Comparison of ENCODE assay signal across 19 mouse cellular contexts in the genomic region with DNA sequence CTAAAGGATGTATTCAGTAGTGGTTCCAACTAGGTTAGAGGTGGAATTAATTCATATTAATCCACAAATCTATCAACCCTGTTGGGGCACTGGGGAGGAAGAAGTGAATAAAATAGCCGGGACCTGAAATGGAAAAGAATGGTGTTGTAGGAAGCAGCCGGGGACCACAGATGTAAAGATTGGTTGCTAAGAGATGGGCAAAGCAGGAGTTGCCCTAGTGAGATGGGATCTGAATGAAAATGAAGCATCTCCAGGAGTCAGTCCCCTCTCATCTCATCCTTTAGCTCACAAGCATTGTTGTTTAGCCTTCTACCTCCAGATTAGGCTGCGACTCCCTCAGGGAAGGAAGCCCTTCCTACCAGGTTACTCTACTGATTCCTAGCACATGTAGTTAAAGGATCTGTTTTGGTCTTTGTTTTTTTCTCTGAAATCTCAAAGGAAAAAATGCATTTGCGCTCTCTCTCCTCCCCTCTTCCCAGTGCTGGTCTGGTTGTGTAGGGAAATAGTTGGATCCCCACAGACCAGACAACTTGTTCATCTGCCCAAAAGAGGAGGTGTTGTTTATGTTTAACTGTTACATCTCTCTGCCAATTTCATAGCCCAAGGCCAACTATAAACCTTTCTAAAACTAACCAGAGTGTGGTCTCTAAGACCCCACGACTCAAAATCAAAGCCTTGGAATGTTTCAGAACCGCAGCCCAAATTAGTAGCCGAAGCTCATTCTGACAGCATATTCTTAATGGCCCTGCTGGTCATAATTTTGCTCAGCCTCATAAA. TPM values are rescaled to one million over a fixed set of nuclear protein-coding genes. Genes with fewer than 3 reads are reported as not detected.
DNase-seq lines count a peak whose midpoint lies in the region; ATAC-seq lines count a peak whose summit lies in the region.
"Had no signal": no experiment of that assay in that cellular context is flagged by ENCODE, and none has a peak within 500 bp of the region (broad histone marks: within the 10 kb centered on the region; RNA-seq: fewer than 3 reads in every experiment).

No protein-coding gene starts in this region.

- no peak overlapping the region for H3K9ac ChIP-seq in hindbrain, embryonic 12.5 days
- H3K9ac ChIP-seq in hindbrain, embryonic 16.5 days (ENCODE audit: low read depth, low read length), result no peak overlapping the region
- no peak overlapping the region for H3K9ac ChIP-seq in lung, embryonic 15.5 days
- H3K9ac ChIP-seq in neural tube, embryonic 12.5 days, result no peak overlapping the region
- H3K9ac ChIP-seq in limb, embryonic 11.5 days (ENCODE audit: low read length), result no peak overlapping the region
- H3K9ac ChIP-seq: embryonic facial prominence, embryonic 12.5 days; forebrain, embryonic 15.5 days; heart, embryonic 12.5 days had no signal

- peak; percentile 61 for ATAC-seq in hindbrain, embryonic 12.5 days (ENCODE audit: low FRiP score)
- no peak for ATAC-seq in hindbrain, embryonic 16.5 days
- peak; percentile 59; the same call in 1 of the 2 replicates for ATAC-seq in lung, embryonic 15.5 days (ENCODE audit: borderline replicate concordance, extremely low read depth, low FRiP score, low TSS enrichment)
- ATAC-seq in neural tube, embryonic 12.5 days (ENCODE audit: low FRiP score, low read depth), result no peak
- no peak for ATAC-seq in limb, embryonic 11.5 days (ENCODE audit: insufficient number of reproducible peaks, low FRiP score, low TSS enrichment, low read depth)
- ATAC-seq: forebrain, embryonic 15.5 days had no signal

- H3K36me3 ChIP-seq in hindbrain, embryonic 12.5 days, result no peaks in the 10 kb centered on the region
- no peaks in the 10 kb centered on the region for H3K36me3 ChIP-seq in hindbrain, embryonic 16.5 days (ENCODE audit: control insufficient read depth, insufficient read depth, low read length)
- no peaks in the 10 kb centered on the region for H3K36me3 ChIP-seq in lung, embryonic 15.5 days
- no peaks in the 10 kb centered on the region for H3K36me3 ChIP-seq in neural tube, embryonic 12.5 days
- no peaks in the 10 kb centered on the region for H3K36me3 ChIP-seq in limb, embryonic 11.5 days (ENCODE audit: control insufficient read depth, insufficient read depth, low read length)
- H3K36me3 ChIP-seq: embryonic facial prominence, embryonic 12.5 days; forebrain, embryonic 15.5 days; heart, embryonic 12.5 days had no signal

- intact Hi-C loops in heart, postnatal 25 days (cut with DNase I), result no loop called here

- peak overlapping the region; percentile 26; the same call in 1 of the 2 replicates for H3K4me2 ChIP-seq in hindbrain, embryonic 12.5 days (replicated peaks)
- no peak overlapping the region for H3K4me2 ChIP-seq in hindbrain, embryonic 16.5 days (ENCODE audit: low read length)
- no peak overlapping the region for H3K4me2 ChIP-seq in lung, embryonic 15.5 days
- H3K4me2 ChIP-seq in neural tube, embryonic 12.5 days (replicated peaks), result peak overlapping the region; percentile 25
- H3K4me2 ChIP-seq in limb, embryonic 11.5 days (ENCODE audit: low read depth, severe bottlenecking), result no peak overlapping the region
- H3K4me2 ChIP-seq: embryonic facial prominence, embryonic 12.5 days; forebrain, embryonic 15.5 days; heart, embryonic 12.5 days had no signal

- H3K4me3 ChIP-seq in hindbrain, embryonic 12.5 days, result no peak overlapping the region
- H3K4me3 ChIP-seq in hindbrain, embryonic 16.5 days (ENCODE audit: low read length), result no peak overlapping the region
- no peak overlapping the region for H3K4me3 ChIP-seq in lung, embryonic 15.5 days
- no peak overlapping the region for H3K4me3 ChIP-seq in neural tube, embryonic 12.5 days
- no peak overlapping the region for H3K4me3 ChIP-seq in limb, embryonic 11.5 days (ENCODE audit: low read depth, low read length)
- H3K4me3 ChIP-seq: embryonic facial prominence, embryonic 12.5 days; forebrain, embryonic 15.5 days; heart, adult 2 months; heart, embryonic 12.5 days had no signal

- 33% methylated on average over 7 of the region's 7 CpGs for WGBS in hindbrain, embryonic 12.5 days
- WGBS in hindbrain, embryonic 16.5 days, result 20% methylated on average over 7 of the region's 7 CpGs
- WGBS in lung, embryonic 15.5 days, result 55% methylated on average over 7 of the region's 7 CpGs
- 31% methylated on average over 7 of the region's 7 CpGs for WGBS in neural tube, embryonic 12.5 days
- WGBS in limb, embryonic 11.5 days, result 44% methylated on average over 7 of the region's 7 CpGs

- no peaks in the 10 kb centered on the region for H3K27me3 ChIP-seq in hindbrain, embryonic 12.5 days
- H3K27me3 ChIP-seq in hindbrain, embryonic 16.5 days (replicated peaks; ENCODE audit: control insufficient read depth, insufficient read depth, low read length), result no peaks in the 10 kb centered on the region
- no peaks in the 10 kb centered on the region; the same call in 1 of the 2 replicates for H3K27me3 ChIP-seq in lung, embryonic 15.5 days
- H3K27me3 ChIP-seq in neural tube, embryonic 12.5 days (replicated peaks), result no peaks in the 10 kb centered on the region
- H3K27me3 ChIP-seq in limb, embryonic 11.5 days (ENCODE audit: control insufficient read depth, insufficient read depth, low read length), result no peaks in the 10 kb centered on the region
- H3K27me3 ChIP-seq: forebrain, embryonic 15.5 days had no signal

- H3K27ac ChIP-seq in hindbrain, embryonic 12.5 days, result no peak overlapping the region; the same call in 1 of the 2 replicates
- no peak overlapping the region for H3K27ac ChIP-seq in hindbrain, embryonic 16.5 days (ENCODE audit: low read depth, low read length)
- no peak overlapping the region for H3K27ac ChIP-seq in lung, embryonic 15.5 days
- H3K27ac ChIP-seq in neural tube, embryonic 12.5 days, result no peak overlapping the region
- H3K27ac ChIP-seq in limb, embryonic 11.5 days (replicated peaks; ENCODE audit: low read depth, low read length), result no peak overlapping the region
- H3K27ac ChIP-seq: embryonic facial prominence, embryonic 12.5 days; forebrain, embryonic 15.5 days; heart, adult 2 months had no signal

- DNase-seq in lung, postnatal 36 days, result no peak
- no peak for DNase-seq in neural tube, embryonic 10.5 days (ENCODE audit: extremely low spot score, low spot score)
- peak; percentile 16 for DNase-seq in limb, embryonic 11.5 days (ENCODE audit: low spot score)
- DNase-seq in heart, postnatal 25 days (ENCODE audit: low spot score), result no peak
- DNase-seq: adrenal gland, postnatal 10 days; cerebellum, adult 11 months; cerebellum, adult 8-10 months; cerebellum, postnatal 14 days; gastrocnemius, postnatal 10 days; heart, adult 2 months; heart, postnatal 36 days had no signal

- no peaks in the 10 kb centered on the region for H3K9me3 ChIP-seq in hindbrain, embryonic 12.5 days (replicated peaks)
- no peaks in the 10 kb centered on the region for H3K9me3 ChIP-seq in hindbrain, embryonic 16.5 days (ENCODE audit: control insufficient read depth, low read length)
- no peaks in the 10 kb centered on the region for H3K9me3 ChIP-seq in lung, embryonic 15.5 days
- H3K9me3 ChIP-seq in neural tube, embryonic 12.5 days, result no peaks in the 10 kb centered on the region
- H3K9me3 ChIP-seq in limb, embryonic 11.5 days (ENCODE audit: control insufficient read depth, low read length), result no peaks in the 10 kb centered on the region
- H3K9me3 ChIP-seq: embryonic facial prominence, embryonic 12.5 days; forebrain, embryonic 15.5 days; heart, embryonic 12.5 days had no signal

- peaks cover 22% of the 10 kb centered on the region for H3K4me1 ChIP-seq in hindbrain, embryonic 12.5 days
- H3K4me1 ChIP-seq in hindbrain, embryonic 16.5 days (ENCODE audit: control insufficient read depth, insufficient read depth, low read depth, low read length), result peaks cover 13% of the 10 kb centered on the region
- H3K4me1 ChIP-seq in lung, embryonic 15.5 days, result 0 out of 2 replicates have a peak, but pooled peaks cover 9% of the 10 kb centered on the region
- peaks cover 21% of the 10 kb centered on the region for H3K4me1 ChIP-seq in neural tube, embryonic 12.5 days
- peaks cover 5% of the 10 kb centered on the region for H3K4me1 ChIP-seq in limb, embryonic 11.5 days (ENCODE audit: control insufficient read depth, insufficient read depth, low read length)

RNA-seq across cellular contexts. Expression of gene Dchs2, which starts 16.1 kb away (rescaled TPM):
- polyA plus RNA-seq in hindbrain, embryonic 12.5 days (2016; fragmentation: Nextera tagmentation; extraction: Ambion mirVana), result 1.1 and 1.3 TPM in 2 replicates
- 0.89 and 0.92 TPM in 2 replicates for polyA plus RNA-seq in hindbrain, embryonic 16.5 days (2015; fragmentation: Nextera tagmentation; extraction: Ambion mirVana)
- polyA plus RNA-seq in lung, embryonic 15.5 days (2015; fragmentation: Nextera tagmentation; extraction: Ambion mirVana), result 0.13 and 0.14 TPM in 2 replicates
- 1.00 and 1.1 TPM in 2 replicates for polyA plus RNA-seq in neural tube, embryonic 12.5 days (2016; fragmentation: Nextera tagmentation; extraction: Ambion mirVana)
- polyA plus RNA-seq in limb, embryonic 11.5 days (2014; fragmentation: Nextera tagmentation; extraction: Ambion mirVana), result 0.17 and 0.31 TPM in 2 replicates
- total RNA-seq in heart, postnatal 25 days (2021), result under 1 TPM; 0.64 to 0.70 TPM
- polyA plus RNA-seq: forebrain, embryonic 11.5 days had no signal

RNA-seq across cellular contexts. Expression of gene Plrg1, which starts 56.4 kb away (rescaled TPM):
- 105 and 106 TPM in 2 replicates for polyA plus RNA-seq in hindbrain, embryonic 12.5 days (2016; fragmentation: Nextera tagmentation; extraction: Ambion mirVana)
- 95.2 and 95.7 TPM in 2 replicates for polyA plus RNA-seq in hindbrain, embryonic 16.5 days (2015; fragmentation: Nextera tagmentation; extraction: Ambion mirVana)
- polyA plus RNA-seq in lung, embryonic 15.5 days (2015; fragmentation: Nextera tagmentation; extraction: Ambion mirVana), result 108 and 110 TPM in 2 replicates
- 113 and 118 TPM in 2 replicates for polyA plus RNA-seq in neural tube, embryonic 12.5 days (2016; fragmentation: Nextera tagmentation; extraction: Ambion mirVana)
- 140 TPM in 2 replicates for polyA plus RNA-seq in limb, embryonic 11.5 days (2014; fragmentation: Nextera tagmentation; extraction: Ambion mirVana)
- 10 to 100 TPM; 25.5 to 27.9 TPM for total RNA-seq in heart, postnatal 25 days (2021)

Comparison
In these comparisons a context has a peak if more than half of its experiments do, and no peak if none do; other contexts are left out.
1. ATAC-seq: peak in hindbrain, embryonic 12.5 days (single experiment) and lung, embryonic 15.5 days (single experiment); none in hindbrain, embryonic 16.5 days (single experiment), neural tube, embryonic 12.5 days (single experiment) and limb, embryonic 11.5 days (single experiment).
2. H3K4me2 ChIP-seq: peak in hindbrain, embryonic 12.5 days (single experiment) and neural tube, embryonic 12.5 days (single experiment); none in hindbrain, embryonic 16.5 days (single experiment), lung, embryonic 15.5 days (single experiment) and limb, embryonic 11.5 days (single experiment).